Mouse (Mus musculus) intestine, postnatal 0 days (tissue): ENCODE data around the gene Gm26620. TPM values are rescaled to one million over a fixed set of nuclear protein-coding genes. Genes with fewer than 3 reads are reported as not detected.

ENCODE experiments used
- ATAC-seq: fragments of 200-750 bp; cut with Nextera tagmentation; 2 replicates; pipeline ENCODE4 v1.8.0; 2017; ENCODE audit warnings: mild to moderate bottlenecking, moderate TSS enrichment, moderate library complexity
- H3K27ac ChIP-seq: fragments of 300-500 bp; sonication (generic); 2 replicates; pipeline ENCODE4 v1.5.1; 2014; ENCODE audit warnings: mild to moderate bottlenecking, low read depth, low read length, moderate library complexity
- H3K27me3 ChIP-seq: fragments of 300-500 bp; sonication (generic); replicated peaks from 2 replicates; pipeline ENCODE4 v1.6.1; 2014; ENCODE audit warnings: low read length, mixed read lengths; ENCODE audit not compliant: control insufficient read depth, insufficient read depth
- H3K36me3 ChIP-seq: fragments of 300-500 bp; sonication (generic); 2 replicates; pipeline ENCODE4 v1.6.1; 2014; ENCODE audit warnings: mild to moderate bottlenecking, moderate library complexity; ENCODE audit not compliant: control insufficient read depth, insufficient read depth
- H3K4me1 ChIP-seq: fragments of 300-500 bp; sonication (generic); replicated peaks from 2 replicates; pipeline ENCODE4 v1.6.1; 2014; ENCODE audit warnings: antibody characterized with exemption, low read length, mixed read lengths; ENCODE audit not compliant: control insufficient read depth, insufficient read depth
- H3K4me2 ChIP-seq: fragments of 300-500 bp; sonication (generic); replicated peaks from 2 replicates; pipeline ENCODE4 v1.6.1; 2014; ENCODE audit warnings: low read depth, mild to moderate bottlenecking, moderate library complexity
- H3K4me3 ChIP-seq: fragments of 300-500 bp; sonication (generic); 2 replicates; pipeline ENCODE4 v1.5.1; 2014; ENCODE audit warnings: low read depth, low read length
- H3K9ac ChIP-seq: fragments of 300-500 bp; sonication (generic); 2 replicates; pipeline ENCODE4 v1.6.1; 2014; ENCODE audit warnings: mild to moderate bottlenecking, low read depth, low read length
- H3K9me3 ChIP-seq: fragments of 300-500 bp; sonication (generic); 2 replicates; pipeline ENCODE4 v1.6.1; 2016; ENCODE audit warnings: mixed run types; ENCODE audit not compliant: control insufficient read depth
- CTCF ChIP-seq: sonication (generic); IDR thresholded peaks from 2 replicates; pipeline ENCODE4 v1.5.1; 2016; ENCODE audit warnings: low read depth, mild to moderate bottlenecking, control low read depth, antibody characterized with exemption, moderate library complexity
- WGBS: fragments of 180-500 bp; shearing (Covaris S2); extraction: QIAGEN DNeasy Blood & Tissue Kit; methylation state at CpG from one replicate; pipeline ENCODE4 v1.1.7; 2014; 5-methylcytosine and 5-hydroxymethylcytosine counted together
- polyA plus RNA-seq: library from polyadenylated mRNA; unstranded; fragments of >200 nt; fragmentation: Nextera tagmentation; extraction: Ambion mirVana; gene quantifications from 2 replicates; pipeline ENCODE4 v1.2.1, GENCODE M21; 2015

Gene Gm26620
- polyA plus RNA-seq, 1 experiment from 2014 or later, result 9.5 TPM

- peak; percentile 39 for ATAC-seq
- Histone ChIP-seq H3K4me3 (peak overlapping the region; percentile 73), H3K4me1 (no peaks in the 10 kb centered on the region), H3K36me3 (no peaks in the 10 kb centered on the region), H3K9ac (peak overlapping the region; percentile 68), H3K4me2 (peak overlapping the region; percentile 84), H3K27ac (peak overlapping the region; percentile 55), H3K9me3 (no peaks in the 10 kb centered on the region), H3K27me3 (no peaks in the 10 kb centered on the region)
- no peak for TF ChIP-seq CTCF
- WGBS, result 2% methylated on average over 30 of the region's 30 CpGs
Observed at GRCm38 (mm10) chr1:170866992-170867690, 17.7 kb upstream of the Gm26620 start.

- H3K27me3 ChIP-seq, result no peaks in the 10 kb centered on the region
- ATAC-seq, result peak; percentile 78
- no peaks in the 10 kb centered on the region for H3K9me3 ChIP-seq
- no peak for TF ChIP-seq CTCF
- H3K27ac ChIP-seq, result peak within 1 kb of the TSS; percentile 55
- peak within 1 kb of the TSS; percentile 73 for H3K4me3 ChIP-seq
- WGBS, result under 1% methylated on average over 25 of the region's 25 CpGs
- H3K4me2 ChIP-seq, result peak within 1 kb of the TSS; percentile 84
- peak within 1 kb of the TSS; percentile 68 for H3K9ac ChIP-seq
- H3K36me3 ChIP-seq, result no peaks in the 10 kb centered on the region
- no peaks in the 10 kb centered on the region for H3K4me1 ChIP-seq
Observed at GRCm38 (mm10) chr1:170867691-170868105, 17.2 kb upstream of the Gm26620 start, which contains the start of gene Atf6. Gene Atf6, minus strand, starts transcription at chr1:170867771.

GRCm38 (mm10) chr1:170868107-170868904 is 16.6 kb upstream of the Gm26620 start:
- no peaks in the 10 kb centered on the region for H3K27me3 ChIP-seq
- TF ChIP-seq CTCF, result no peak
- H3K4me3 ChIP-seq, result peak overlapping the region; percentile 73
- H3K36me3 ChIP-seq, result no peaks in the 10 kb centered on the region
- 0 out of 2 replicates have a peak overlapping the region, but pooled peaks have one; percentile 68 for H3K9ac ChIP-seq
- peak; percentile 77 for ATAC-seq
- under 1% methylated on average over 33 of the region's 33 CpGs for WGBS
- no peaks in the 10 kb centered on the region for H3K4me1 ChIP-seq
- no peak overlapping the region for H3K27ac ChIP-seq
- peak overlapping the region; percentile 84 for H3K4me2 ChIP-seq
- H3K9me3 ChIP-seq, result no peaks in the 10 kb centered on the region

GRCm38 (mm10) chr1:170868905-170869283 is 16.0 kb upstream of the Gm26620 start:
- Histone ChIP-seq H3K36me3 (no peaks in the 10 kb centered on the region), H3K27ac (no peak overlapping the region), H3K4me3 (peak overlapping the region; percentile 73), H3K9ac (no peak overlapping the region), H3K4me2 (peak overlapping the region; percentile 84), H3K9me3 (no peaks in the 10 kb centered on the region), H3K4me1 (no peaks in the 10 kb centered on the region), H3K27me3 (no peaks in the 10 kb centered on the region)
- 12% methylated on average over 14 of the region's 14 CpGs for WGBS
- TF ChIP-seq CTCF, result no peak
- ATAC-seq, result peak; percentile 14; the same call in 1 of the 2 replicates

GRCm38 (mm10) chr1:170871402-170871801 is 13.5 kb upstream of the Gm26620 start:
- Histone ChIP-seq H3K4me3 (no peak overlapping the region), H3K27ac (no peak overlapping the region), H3K9me3 (no peaks in the 10 kb centered on the region), H3K36me3 (0 out of 2 replicates have a peak, but pooled peaks cover 5% of the 10 kb centered on the region), H3K27me3 (no peaks in the 10 kb centered on the region), H3K9ac (no peak overlapping the region), H3K4me1 (no peaks in the 10 kb centered on the region), H3K4me2 (no peak overlapping the region)
- 90% methylated on average over 6 of the region's 6 CpGs for WGBS
- TF ChIP-seq CTCF, result no peak
- ATAC-seq, result no peak

GRCm38 (mm10) chr1:170871961-170872360 is 12.9 kb upstream of the Gm26620 start:
- Histone ChIP-seq H3K4me3 (no peak overlapping the region), H3K36me3 (0 out of 2 replicates have a peak, but pooled peaks cover 5% of the 10 kb centered on the region), H3K4me1 (no peaks in the 10 kb centered on the region), H3K27ac (no peak overlapping the region), H3K9ac (no peak overlapping the region), H3K9me3 (no peaks in the 10 kb centered on the region), H3K27me3 (no peaks in the 10 kb centered on the region), H3K4me2 (no peak overlapping the region)
- whole genome bisulfite sequencing, result 87% methylated on average over 2 of the region's 2 CpGs
- ATAC-seq, result no peak
- TF ChIP-seq CTCF, result peak; percentile 50
